ENCODE assay signal across 15 mouse cellular contexts in the genomic region with DNA sequence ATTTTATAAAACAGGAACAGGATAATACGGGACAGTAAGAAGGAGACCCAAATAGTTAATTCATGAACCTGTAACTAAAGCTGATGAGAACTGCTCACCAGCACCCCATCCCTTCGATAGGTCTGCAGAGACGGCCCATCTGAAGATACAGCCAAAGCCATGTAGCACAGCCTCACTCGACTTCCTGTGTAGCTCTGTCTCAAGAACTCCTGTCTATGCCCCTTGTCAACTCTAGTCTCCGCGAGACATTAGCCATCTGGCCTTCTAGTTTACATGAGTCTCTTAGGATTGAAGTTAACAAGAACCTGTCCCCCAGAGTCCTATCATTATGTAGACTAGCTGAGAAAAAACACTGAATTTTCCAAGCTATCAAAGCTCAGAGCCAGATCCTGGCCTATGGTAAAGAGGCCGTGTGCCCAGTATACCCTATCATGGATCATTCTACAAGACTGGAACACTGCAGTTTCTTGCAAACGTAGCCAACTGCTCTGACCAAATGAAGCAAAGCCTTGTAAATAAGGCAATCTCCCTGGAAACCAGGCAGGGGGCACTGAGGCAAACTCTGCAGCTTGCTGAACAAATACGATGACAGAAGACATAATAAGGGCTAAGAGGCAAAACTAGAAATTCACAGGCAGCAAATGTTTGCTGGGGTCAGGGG. TPM values are rescaled to one million over a fixed set of nuclear protein-coding genes. Genes with fewer than 3 reads are reported as not detected.
A peak's percentile ranks its signal among the peaks of the same experiment; 100 is the strongest.
DNase-seq lines count a peak whose midpoint lies in the region; ATAC-seq and TF ChIP-seq lines count a peak whose summit lies in the region.
"Had no signal": no experiment of that assay in that cellular context is flagged by ENCODE, and none has a peak within 500 bp of the region (broad histone marks: within the 10 kb centered on the region; RNA-seq: fewer than 3 reads in every experiment).

No protein-coding gene starts in this region.

- WGBS in forebrain, embryonic 11.5 days: 81% methylated on average over 9 of the region's 9 CpGs
- 79% methylated on average over 9 of the region's 9 CpGs for WGBS in forebrain, embryonic 14.5 days
- WGBS in hindbrain, embryonic 14.5 days: 56% methylated on average over 9 of the region's 9 CpGs
- 66% methylated on average over 9 of the region's 9 CpGs for WGBS in hindbrain, embryonic 12.5 days
- WGBS in lung, postnatal 0 days: 45% methylated on average over 9 of the region's 9 CpGs
- 60% methylated on average over 9 of the region's 9 CpGs for WGBS in hindbrain, embryonic 16.5 days

- intact Hi-C loops in left cerebral cortex, postnatal 36 days (cut with DNase I): no loop called here

- H3K9ac ChIP-seq in forebrain, embryonic 11.5 days (ENCODE audit: low read length): no peak overlapping the region
- no peak overlapping the region for H3K9ac ChIP-seq in forebrain, embryonic 14.5 days (ENCODE audit: low read length)
- H3K9ac ChIP-seq in hindbrain, embryonic 14.5 days: no peak overlapping the region
- H3K9ac ChIP-seq in hindbrain, embryonic 12.5 days: no peak overlapping the region
- no peak overlapping the region for H3K9ac ChIP-seq in lung, postnatal 0 days (replicated peaks; ENCODE audit: low read depth)
- H3K9ac ChIP-seq in hindbrain, embryonic 16.5 days (ENCODE audit: low read depth, low read length): no peak overlapping the region
- H3K9ac ChIP-seq: embryonic facial prominence, embryonic 15.5 days; forebrain, embryonic 12.5 days had no signal

- no peaks in the 10 kb centered on the region for H3K36me3 ChIP-seq in forebrain, embryonic 11.5 days (ENCODE audit: control insufficient read depth, insufficient read depth, low read length)
- no peaks in the 10 kb centered on the region for H3K36me3 ChIP-seq in forebrain, embryonic 14.5 days (ENCODE audit: control insufficient read depth, insufficient read depth, low read length)
- H3K36me3 ChIP-seq in hindbrain, embryonic 14.5 days (replicated peaks; ENCODE audit: control insufficient read depth, insufficient read depth): no peaks in the 10 kb centered on the region
- no peaks in the 10 kb centered on the region for H3K36me3 ChIP-seq in hindbrain, embryonic 12.5 days
- no peaks in the 10 kb centered on the region for H3K36me3 ChIP-seq in lung, postnatal 0 days (ENCODE audit: insufficient read depth, low read length)
- no peaks in the 10 kb centered on the region for H3K36me3 ChIP-seq in hindbrain, embryonic 16.5 days (ENCODE audit: control insufficient read depth, insufficient read depth, low read length)
- H3K36me3 ChIP-seq: embryonic facial prominence, embryonic 15.5 days; forebrain, embryonic 12.5 days had no signal

- no peak overlapping the region for H3K27ac ChIP-seq in forebrain, embryonic 11.5 days (ENCODE audit: low read depth, low read length)
- no peak overlapping the region for H3K27ac ChIP-seq in forebrain, embryonic 14.5 days (ENCODE audit: low read depth, low read length)
- H3K27ac ChIP-seq in hindbrain, embryonic 14.5 days: no peak overlapping the region
- no peak overlapping the region for H3K27ac ChIP-seq in hindbrain, embryonic 12.5 days
- peak overlapping the region; percentile 43; the same call in 1 of the 2 replicates for H3K27ac ChIP-seq in lung, postnatal 0 days (ENCODE audit: low read length)
- no peak overlapping the region for H3K27ac ChIP-seq in hindbrain, embryonic 16.5 days (ENCODE audit: low read depth, low read length)
- H3K27ac ChIP-seq: embryonic facial prominence, embryonic 15.5 days; forebrain, embryonic 12.5 days had no signal

- no peak overlapping the region for H3K4me3 ChIP-seq in forebrain, embryonic 11.5 days (ENCODE audit: low read depth, low read length)
- H3K4me3 ChIP-seq in forebrain, embryonic 14.5 days (ENCODE audit: low read depth, low read length): no peak overlapping the region
- no peak overlapping the region for H3K4me3 ChIP-seq in hindbrain, embryonic 14.5 days (replicated peaks; ENCODE audit: low read length)
- H3K4me3 ChIP-seq in hindbrain, embryonic 12.5 days: no peak overlapping the region
- no peak overlapping the region for H3K4me3 ChIP-seq in lung, postnatal 0 days (ENCODE audit: low read depth, low read length)
- H3K4me3 ChIP-seq in hindbrain, embryonic 16.5 days (ENCODE audit: low read length): no peak overlapping the region
- H3K4me3 ChIP-seq: embryonic facial prominence, embryonic 15.5 days; forebrain, embryonic 12.5 days had no signal

- TF ChIP-seq CTCF in lung, postnatal 0 days (IDR thresholded peaks at IDR 0.05): no peak

- H3K27me3 ChIP-seq in forebrain, embryonic 11.5 days (ENCODE audit: control insufficient read depth, insufficient read depth, low read length): no peaks in the 10 kb centered on the region
- H3K27me3 ChIP-seq in forebrain, embryonic 14.5 days (replicated peaks; ENCODE audit: control insufficient read depth, insufficient read depth, low read length): no peaks in the 10 kb centered on the region
- no peaks in the 10 kb centered on the region for H3K27me3 ChIP-seq in hindbrain, embryonic 14.5 days (ENCODE audit: control insufficient read depth, insufficient read depth, low read length)
- H3K27me3 ChIP-seq in hindbrain, embryonic 12.5 days: no peaks in the 10 kb centered on the region
- H3K27me3 ChIP-seq in lung, postnatal 0 days (replicated peaks; ENCODE audit: insufficient read depth, low read length): no peaks in the 10 kb centered on the region
- H3K27me3 ChIP-seq in hindbrain, embryonic 16.5 days (replicated peaks; ENCODE audit: control insufficient read depth, insufficient read depth, low read length): no peaks in the 10 kb centered on the region
- H3K27me3 ChIP-seq: CH12.LX; embryonic facial prominence, embryonic 15.5 days; forebrain, embryonic 12.5 days had no signal

- no peak for ATAC-seq in forebrain, embryonic 11.5 days (replicated peaks; ENCODE audit: low FRiP score)
- no peak for ATAC-seq in forebrain, embryonic 14.5 days
- ATAC-seq in hindbrain, embryonic 14.5 days (ENCODE audit: low FRiP score): peak; percentile 55; the same call in 1 of the 2 replicates
- no peak for ATAC-seq in hindbrain, embryonic 12.5 days (ENCODE audit: low FRiP score)
- ATAC-seq in lung, postnatal 0 days: peak; percentile 43; the same call in 1 of the 2 replicates
- ATAC-seq in hindbrain, embryonic 16.5 days: peak; percentile 66; the same call in 1 of the 2 replicates
- ATAC-seq: intestine, embryonic 16.5 days had no signal

- peak; percentile 26 for DNase-seq in forebrain, embryonic 11.5 days (ENCODE audit: low spot score)
- no peak for DNase-seq in forebrain, embryonic 14.5 days (ENCODE audit: low spot score)
- no peak for DNase-seq in hindbrain, embryonic 14.5 days (ENCODE audit: low spot score)
- peak; percentile 46 for DNase-seq in lung, postnatal 0 days (ENCODE audit: low spot score)
- DNase-seq in lung, postnatal 4 days: no peak
- no peak for DNase-seq in left cerebral cortex, postnatal 36 days (ENCODE audit: low spot score in 2 of 2)
- DNase-seq: adrenal gland, postnatal 14 days; cerebellum, adult 8-10 months; kidney, postnatal 4 days had no signal

- H3K4me2 ChIP-seq in forebrain, embryonic 11.5 days (ENCODE audit: low read depth, low read length, severe bottlenecking): no peak overlapping the region
- no peak overlapping the region for H3K4me2 ChIP-seq in forebrain, embryonic 14.5 days (ENCODE audit: low read length)
- no peak overlapping the region for H3K4me2 ChIP-seq in hindbrain, embryonic 14.5 days (replicated peaks)
- no peak overlapping the region for H3K4me2 ChIP-seq in hindbrain, embryonic 12.5 days (replicated peaks)
- no peak overlapping the region for H3K4me2 ChIP-seq in lung, postnatal 0 days (replicated peaks; ENCODE audit: low read depth, low read length)
- H3K4me2 ChIP-seq in hindbrain, embryonic 16.5 days (ENCODE audit: low read length): no peak overlapping the region
- H3K4me2 ChIP-seq: embryonic facial prominence, embryonic 15.5 days; forebrain, embryonic 12.5 days had no signal

- TF ChIP-seq EP300 in lung, postnatal 0 days (IDR thresholded peaks at IDR 0.05): no peak

- peaks cover 2% of the 10 kb centered on the region; the same call in 1 of the 2 replicates for H3K4me1 ChIP-seq in forebrain, embryonic 11.5 days (replicated peaks; ENCODE audit: control insufficient read depth, insufficient read depth, low read length)
- no peaks in the 10 kb centered on the region for H3K4me1 ChIP-seq in forebrain, embryonic 14.5 days (ENCODE audit: control insufficient read depth, insufficient read depth, low read length)
- H3K4me1 ChIP-seq in hindbrain, embryonic 14.5 days (replicated peaks; ENCODE audit: control insufficient read depth, insufficient read depth, low read length): peaks cover 8% of the 10 kb centered on the region; the same call in 1 of the 2 replicates
- H3K4me1 ChIP-seq in hindbrain, embryonic 12.5 days: peaks cover 21% of the 10 kb centered on the region
- H3K4me1 ChIP-seq in lung, postnatal 0 days (ENCODE audit: insufficient read depth, low read depth, low read length): peaks cover 20% of the 10 kb centered on the region
- peaks cover 22% of the 10 kb centered on the region for H3K4me1 ChIP-seq in hindbrain, embryonic 16.5 days (ENCODE audit: control insufficient read depth, insufficient read depth, low read depth, low read length)

- no peaks in the 10 kb centered on the region for H3K9me3 ChIP-seq in forebrain, embryonic 11.5 days (ENCODE audit: control insufficient read depth, low read length)
- no peaks in the 10 kb centered on the region for H3K9me3 ChIP-seq in forebrain, embryonic 14.5 days (replicated peaks; ENCODE audit: control insufficient read depth, low read length)
- H3K9me3 ChIP-seq in hindbrain, embryonic 14.5 days (ENCODE audit: control insufficient read depth, low read length): no peaks in the 10 kb centered on the region
- no peaks in the 10 kb centered on the region for H3K9me3 ChIP-seq in hindbrain, embryonic 12.5 days (replicated peaks)
- no peaks in the 10 kb centered on the region for H3K9me3 ChIP-seq in lung, postnatal 0 days (ENCODE audit: low read length)
- H3K9me3 ChIP-seq in hindbrain, embryonic 16.5 days (ENCODE audit: control insufficient read depth, low read length): no peaks in the 10 kb centered on the region
- H3K9me3 ChIP-seq: embryonic facial prominence, embryonic 15.5 days; forebrain, embryonic 12.5 days had no signal

RNA-seq across cellular contexts. Expression of a gene that starts 49.3 kb away (rescaled TPM):
- 35.1 and 35.3 TPM in 2 replicates for polyA plus RNA-seq in forebrain, embryonic 11.5 days (2014; fragmentation: Nextera tagmentation; extraction: Ambion mirVana)
- polyA plus RNA-seq in forebrain, embryonic 14.5 days (2014; fragmentation: Nextera tagmentation; extraction: Ambion mirVana): 60.6 and 75.0 TPM in 2 replicates
- 113 and 123 TPM in 2 replicates for polyA plus RNA-seq in hindbrain, embryonic 14.5 days (2014; fragmentation: Nextera tagmentation; extraction: Ambion mirVana)
- 82.4 and 99.6 TPM in 2 replicates for polyA plus RNA-seq in hindbrain, embryonic 12.5 days (2016; fragmentation: Nextera tagmentation; extraction: Ambion mirVana)
- 48.9 and 50.4 TPM in 2 replicates for polyA plus RNA-seq in lung, postnatal 0 days (2015; fragmentation: Nextera tagmentation; extraction: Ambion mirVana)
- polyA plus RNA-seq in hindbrain, embryonic 16.5 days (2015; fragmentation: Nextera tagmentation; extraction: Ambion mirVana): 97.0 and 114 TPM in 2 replicates
- total RNA-seq in left cerebral cortex, postnatal 36 days (2021): 10 to 100 TPM; 57.3 to 64.0 TPM

Comparison
In these comparisons a context has a peak if more than half of its experiments do, and no peak if none do; other contexts are left out.
1. ATAC-seq: peak in hindbrain, embryonic 14.5 days (single experiment), lung, postnatal 0 days (single experiment) and hindbrain, embryonic 16.5 days (single experiment); none in forebrain, embryonic 11.5 days (single experiment), forebrain, embryonic 14.5 days (single experiment) and hindbrain, embryonic 12.5 days (single experiment).
2. DNase-seq: peak in forebrain, embryonic 11.5 days (single experiment) and lung, postnatal 0 days (single experiment); none in forebrain, embryonic 14.5 days (single experiment), hindbrain, embryonic 14.5 days (single experiment), lung, postnatal 4 days (0 of 2) and left cerebral cortex, postnatal 36 days (0 of 2).